Mouse (Mus musculus) megakaryocyte, embryonic 14.5 days (primary cell): Measurements from ENCODE around the gene Atp13a2.

Source experiments
- FLI1 ChIP-seq: IDR thresholded peaks from 2 replicates; pipeline ENCODE4 v1.6.1; 2012; ENCODE audit warnings: low read length, inconsistent platforms, mixed read lengths
- GATA1 ChIP-seq: IDR thresholded peaks from 3 replicates; pipeline ENCODE4 v1.6.1; 2012; ENCODE audit warnings: mixed read lengths, low read length, inconsistent platforms, borderline replicate concordance

DNA sequence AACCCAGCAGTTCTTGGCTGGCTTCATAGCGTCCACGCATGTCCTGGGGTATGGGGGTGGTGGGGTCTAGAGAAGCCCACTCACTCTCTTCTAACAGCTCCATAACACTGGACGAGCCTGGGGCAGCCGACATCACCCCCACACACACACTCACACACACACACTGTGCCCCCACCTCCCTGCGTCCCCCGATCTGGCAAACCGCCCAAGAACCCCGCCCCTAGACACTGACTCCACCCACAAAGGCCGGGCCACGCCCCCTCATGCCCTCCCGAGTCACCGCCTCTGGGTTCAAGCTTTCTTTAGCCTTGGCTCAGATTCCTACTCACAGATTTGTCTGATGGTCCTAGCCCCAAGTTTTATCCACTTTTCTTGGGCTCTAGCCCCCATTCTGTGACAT lies 54.4 kb downstream of the Atp13a2 start:
- TF ChIP-seq FLI1, result no peak
- TF ChIP-seq GATA1, result no peak
